Comparison of ENCODE assay signal across 8 mouse cellular contexts in genomic region chr1:91299026-91299706, GRCm38 (mm10). TPM values are rescaled to one million over a fixed set of nuclear protein-coding genes. Genes with fewer than 3 reads are reported as not detected.
DNase-seq lines count a peak whose midpoint lies in the region; ATAC-seq lines count a peak whose summit lies in the region.

No protein-coding gene starts in this region.

- DNase-seq in heart, postnatal 25 days (ENCODE audit: low spot score): no peak
- DNase-seq in thymus, postnatal 25 days: no peak
- DNase-seq in cerebellum, adult 18-20 months: no peak
- no peak for DNase-seq in adrenal gland, postnatal 25 days

- peaks cover 2% of the 10 kb centered on the region for H3K4me1 ChIP-seq in heart, embryonic 11.5 days (ENCODE audit: control insufficient read depth, insufficient read depth, low read length)
- peaks cover 12% of the 10 kb centered on the region for H3K4me1 ChIP-seq in forebrain, embryonic 15.5 days
- peaks cover 28% of the 10 kb centered on the region for H3K4me1 ChIP-seq in liver, embryonic 16.5 days (ENCODE audit: control insufficient read depth, low read depth, low read length)

- H3K27me3 ChIP-seq in heart, embryonic 11.5 days (ENCODE audit: control insufficient read depth, insufficient read depth, low read length): no peaks in the 10 kb centered on the region
- H3K27me3 ChIP-seq in forebrain, embryonic 15.5 days: no peaks in the 10 kb centered on the region
- no peaks in the 10 kb centered on the region for H3K27me3 ChIP-seq in liver, embryonic 16.5 days (ENCODE audit: control insufficient read depth, insufficient read depth, low read depth, low read length)

- H3K4me2 ChIP-seq in heart, embryonic 11.5 days: peak overlapping the region; percentile 74
- peak overlapping the region; percentile 77 for H3K4me2 ChIP-seq in forebrain, embryonic 15.5 days (replicated peaks)
- H3K4me2 ChIP-seq in liver, embryonic 16.5 days (ENCODE audit: low read depth, low read length): peak overlapping the region; percentile 63

- H3K27ac ChIP-seq in heart, embryonic 11.5 days (ENCODE audit: low read depth, low read length): no peak overlapping the region
- H3K27ac ChIP-seq in forebrain, embryonic 15.5 days (replicated peaks): no peak overlapping the region
- peak overlapping the region; percentile 32 for H3K27ac ChIP-seq in liver, embryonic 16.5 days (ENCODE audit: low read length)

- H3K9ac ChIP-seq in heart, embryonic 11.5 days (ENCODE audit: low read depth, low read length): peak overlapping the region; percentile 80
- H3K9ac ChIP-seq in forebrain, embryonic 15.5 days (replicated peaks): peak overlapping the region; percentile 77; the same call in 1 of the 2 replicates
- H3K9ac ChIP-seq in liver, embryonic 16.5 days (ENCODE audit: low read depth, low read length): peak overlapping the region; percentile 92

- no peaks in the 10 kb centered on the region for H3K9me3 ChIP-seq in heart, embryonic 11.5 days (replicated peaks; ENCODE audit: control insufficient read depth, low read length)
- H3K9me3 ChIP-seq in forebrain, embryonic 15.5 days: no peaks in the 10 kb centered on the region
- no peaks in the 10 kb centered on the region for H3K9me3 ChIP-seq in liver, embryonic 16.5 days (replicated peaks; ENCODE audit: control insufficient read depth, low read length)

- H3K4me3 ChIP-seq in heart, embryonic 11.5 days (ENCODE audit: low read depth, low read length): peak overlapping the region; percentile 95
- H3K4me3 ChIP-seq in forebrain, embryonic 15.5 days: peak overlapping the region; percentile 83
- peak overlapping the region; percentile 92 for H3K4me3 ChIP-seq in liver, embryonic 16.5 days (ENCODE audit: low read depth, low read length)

- peaks cover 4% of the 10 kb centered on the region; the same call in 1 of the 2 replicates for H3K36me3 ChIP-seq in heart, embryonic 11.5 days (ENCODE audit: control insufficient read depth, insufficient read depth, low read length)
- H3K36me3 ChIP-seq in forebrain, embryonic 15.5 days: no peaks in the 10 kb centered on the region
- no peaks in the 10 kb centered on the region; the same call in 1 of the 2 replicates for H3K36me3 ChIP-seq in liver, embryonic 16.5 days (ENCODE audit: control insufficient read depth, insufficient read depth)

- WGBS in heart, embryonic 11.5 days (ENCODE audit: insufficient replicate concordance): 76% methylated on average over 13 of the region's 13 CpGs
- 84% methylated on average over 13 of the region's 13 CpGs for WGBS in forebrain, embryonic 15.5 days
- 45% methylated on average over 13 of the region's 13 CpGs for WGBS in liver, embryonic 16.5 days (ENCODE audit: insufficient replicate concordance)

- ATAC-seq in heart, embryonic 11.5 days (replicated peaks; ENCODE audit: insufficient number of reproducible peaks, low FRiP score, low TSS enrichment): no peak
- peak; percentile 28 for ATAC-seq in CD4-positive, CD25-positive, alpha-beta regulatory T cell, adult 4 months
- no peak for ATAC-seq in forebrain, embryonic 15.5 days (replicated peaks)
- ATAC-seq in liver, embryonic 16.5 days (ENCODE audit: low read depth): no peak

- intact Hi-C loops in heart, postnatal 25 days (cut with DNase I): loop anchor here (5.0 kb wide), 1 partner anchor 47 kb away; the partner anchor contains the start of gene Ube2f

RNA-seq across cellular contexts. Expression of gene Scly, which starts 1.0 kb away (rescaled TPM):
- polyA plus RNA-seq in heart, embryonic 11.5 days (2014; fragmentation: Nextera tagmentation; extraction: Ambion mirVana): 12.6 and 18.2 TPM in 2 replicates
- total RNA-seq in heart, postnatal 25 days (2021): 10 to 100 TPM; 17.7 to 18.8 TPM
- polyA plus RNA-seq in CD4-positive, CD25-positive, alpha-beta regulatory T cell, adult 4 months (2017; shearing (Covaris generic)): 10 to 100 TPM; 57.1 to 91.0 TPM
- polyA plus RNA-seq in forebrain, embryonic 15.5 days (2015; fragmentation: Nextera tagmentation; extraction: Ambion mirVana): 7.9 and 9.1 TPM in 2 replicates
- 29.6 and 33.4 TPM in 2 replicates for polyA plus RNA-seq in liver, embryonic 16.5 days (2015; fragmentation: Nextera tagmentation; extraction: Ambion mirVana)
- 16.2 and 18.4 TPM in 2 replicates for total RNA-seq in adrenal gland, postnatal 25 days (2021)

RNA-seq across cellular contexts. Expression of gene Espnl, which starts 22.7 kb away (rescaled TPM):
- 0.06 and 0.17 TPM in 2 replicates for polyA plus RNA-seq in heart, embryonic 11.5 days (2014; fragmentation: Nextera tagmentation; extraction: Ambion mirVana)
- under 1 TPM in 1 of 2 experiments, not detected in 1; 0.05 TPM for total RNA-seq in heart, postnatal 25 days (2021)
- polyA plus RNA-seq in CD4-positive, CD25-positive, alpha-beta regulatory T cell, adult 4 months (2017; shearing (Covaris generic)): not detected
- 0.06 and 0.10 TPM in 2 replicates for polyA plus RNA-seq in forebrain, embryonic 15.5 days (2015; fragmentation: Nextera tagmentation; extraction: Ambion mirVana)
- not detected in 2 replicates for polyA plus RNA-seq in liver, embryonic 16.5 days (2015; fragmentation: Nextera tagmentation; extraction: Ambion mirVana)
- total RNA-seq in adrenal gland, postnatal 25 days (2021): not detected in 2 replicates

RNA-seq across cellular contexts. Expression of gene Ube2f, which starts 49.1 kb away (rescaled TPM):
- polyA plus RNA-seq in heart, embryonic 11.5 days (2014; fragmentation: Nextera tagmentation; extraction: Ambion mirVana): 71.6 and 75.7 TPM in 2 replicates
- 10 to 100 TPM; 48.7 to 49.3 TPM for total RNA-seq in heart, postnatal 25 days (2021)
- 10 to 100 TPM; 85.2 to 93.4 TPM for polyA plus RNA-seq in CD4-positive, CD25-positive, alpha-beta regulatory T cell, adult 4 months (2017; shearing (Covaris generic))
- polyA plus RNA-seq in forebrain, embryonic 15.5 days (2015; fragmentation: Nextera tagmentation; extraction: Ambion mirVana): 68.7 and 70.3 TPM in 2 replicates
- polyA plus RNA-seq in liver, embryonic 16.5 days (2015; fragmentation: Nextera tagmentation; extraction: Ambion mirVana): 66.3 and 69.0 TPM in 2 replicates
- 71.1 and 79.9 TPM in 2 replicates for total RNA-seq in adrenal gland, postnatal 25 days (2021)

RNA-seq across cellular contexts. Expression of gene Klhl30, which starts 51.6 kb away (rescaled TPM):
- 45.8 and 49.7 TPM in 2 replicates for polyA plus RNA-seq in heart, embryonic 11.5 days (2014; fragmentation: Nextera tagmentation; extraction: Ambion mirVana)
- 10 to 100 TPM; 46.3 to 52.0 TPM for total RNA-seq in heart, postnatal 25 days (2021)
- polyA plus RNA-seq in CD4-positive, CD25-positive, alpha-beta regulatory T cell, adult 4 months (2017; shearing (Covaris generic)): not detected
- 0.08 TPM in 1 of 2 replicates, not detected in the other for polyA plus RNA-seq in forebrain, embryonic 15.5 days (2015; fragmentation: Nextera tagmentation; extraction: Ambion mirVana)
- 0.15 and 0.46 TPM in 2 replicates for polyA plus RNA-seq in liver, embryonic 16.5 days (2015; fragmentation: Nextera tagmentation; extraction: Ambion mirVana)
- 0.46 and 0.48 TPM in 2 replicates for total RNA-seq in adrenal gland, postnatal 25 days (2021)
